Mouse (Mus musculus) G1E (cell line): ENCODE data around the gene Ubald1.

ENCODE experiments used
- CTCF ChIP-seq: IDR thresholded peaks from 2 replicates; pipeline ENCODE4 v1.5.1; 2012; ENCODE audit warnings: low read depth, low read length, inconsistent platforms, mixed read lengths
- GATA1 ChIP-seq: IDR thresholded peaks from 2 replicates; pipeline ENCODE4 v1.6.1; 2012; ENCODE audit warnings: borderline replicate concordance, low read length, inconsistent platforms, mixed read lengths
- GATA2 ChIP-seq: IDR thresholded peaks from 2 replicates; pipeline ENCODE4 v1.6.1; 2012; ENCODE audit warnings: low read depth, low read length, inconsistent platforms, borderline replicate concordance
- POLR2AphosphoS5 ChIP-seq: IDR thresholded peaks from 2 replicates; pipeline ENCODE4 v1.6.1; 2012; ENCODE audit warnings: low read depth, low read length, inconsistent platforms; ENCODE audit not compliant: insufficient replicate concordance
- TAL1 ChIP-seq: conservative IDR thresholded peaks from 2 replicates; pipeline ENCODE4 v1.6.1; 2012; ENCODE audit warnings: low read depth, low read length, inconsistent platforms, mixed read lengths

DNA sequence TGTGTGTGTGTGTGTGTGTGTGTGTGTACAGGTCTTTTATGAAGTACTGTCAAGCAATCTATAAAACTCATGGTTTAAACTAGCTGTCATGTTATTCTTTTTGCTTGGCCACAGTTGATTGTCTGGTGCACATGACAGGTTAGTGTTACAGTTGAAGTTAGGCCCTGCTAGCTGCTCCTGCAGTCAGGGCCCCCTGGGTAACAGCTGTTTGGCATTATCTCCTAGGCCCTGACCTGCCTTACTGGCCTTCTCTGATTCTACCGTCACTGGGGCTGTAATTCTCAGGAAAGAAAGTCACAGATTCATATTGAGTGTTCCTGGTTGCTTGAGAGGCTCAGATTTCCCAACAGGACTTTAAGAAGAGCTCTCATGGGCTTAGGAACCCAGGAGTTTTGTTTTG lies 25.5 kb upstream of the Ubald1 start:
- TF ChIP-seq CTCF (no peak), GATA1 (no peak), POLR2AphosphoS5 (no peak), TAL1 (no peak), GATA2 (no peak)
